Mouse (Mus musculus): ENCODE measurements around the gene Cd83. TPM values are rescaled to one million over a fixed set of nuclear protein-coding genes. Genes with fewer than 3 reads are reported as not detected.

Cd83 gene
- total and polyA plus RNA-seq, 3 experiments = 0.05 TPM; not detected in 2

GRCm38 (mm10) chr13:43820071-43820470 is 35.5 kb downstream of the Cd83 start:
- no peak overlapping the region for H3K4me3 ChIP-seq (ENCODE audit: low read depth, low read length)
- DNase-seq (ENCODE audit: low spot score) (no peak), ATAC-seq (ENCODE audit: extremely low read depth, insufficient number of reproducible peaks, low FRiP score, poor library complexity, severe bottlenecking) (no peak)
- H3K27me3 ChIP-seq (ENCODE audit: insufficient read depth, low read length) = 0 out of 2 replicates have a peak, but pooled peaks cover 2% of the 10 kb centered on the region
- no peaks in the 10 kb centered on the region for H3K9me3 ChIP-seq (replicated peaks)
- TF ChIP-seq GATA1 (IDR thresholded peaks at IDR 0.05; ENCODE audit: borderline replicate concordance, low read length) = no peak
- no peak for TF ChIP-seq POLR2AphosphoS5 (IDR thresholded peaks at IDR 0.05; ENCODE audit: insufficient replicate concordance, low read depth, low read length)
- TF ChIP-seq CTCF (IDR thresholded peaks at IDR 0.05; ENCODE audit: low read depth, low read length) = no peak
- no peak for TF ChIP-seq GATA2 (IDR thresholded peaks at IDR 0.05; ENCODE audit: borderline replicate concordance, low read depth, low read length)
- no peak for TF ChIP-seq TAL1 (conservative IDR thresholded peaks at IDR 0.05; ENCODE audit: low read depth, low read length)
- no peaks in the 10 kb centered on the region for H3K36me3 ChIP-seq (replicated peaks)
- H3K4me1 ChIP-seq (ENCODE audit: insufficient read depth, low read depth, low read length) = no peaks in the 10 kb centered on the region

GRCm38 (mm10) chr13:43822306-43822705 is 37.7 kb downstream of the Cd83 start:
- Histone ChIP-seq H3K27me3 (ENCODE audit: insufficient read depth, low read length) (0 out of 2 replicates have a peak, but pooled peaks cover 2% of the 10 kb centered on the region), H3K4me3 (ENCODE audit: low read depth, low read length) (no peak overlapping the region), H3K4me1 (ENCODE audit: insufficient read depth, low read depth, low read length) (no peaks in the 10 kb centered on the region), H3K9me3 (replicated peaks) (no peaks in the 10 kb centered on the region), H3K36me3 (replicated peaks) (no peaks in the 10 kb centered on the region)
- no peak for ATAC-seq (ENCODE audit: extremely low read depth, insufficient number of reproducible peaks, low FRiP score, poor library complexity, severe bottlenecking)
- TF ChIP-seq TAL1 (conservative IDR thresholded peaks at IDR 0.05; ENCODE audit: low read depth, low read length) (no peak), GATA2 (IDR thresholded peaks at IDR 0.05; ENCODE audit: borderline replicate concordance, low read depth, low read length) (no peak), GATA1 (IDR thresholded peaks at IDR 0.05; ENCODE audit: borderline replicate concordance, low read length) (no peak), POLR2AphosphoS5 (IDR thresholded peaks at IDR 0.05; ENCODE audit: insufficient replicate concordance, low read depth, low read length) (no peak), CTCF (IDR thresholded peaks at IDR 0.05; ENCODE audit: low read depth, low read length) (no peak)
- DNase-seq (ENCODE audit: low spot score) = no peak

- Histone ChIP-seq H3K4me3 (ENCODE audit: low read depth, low read length) (no peak overlapping the region), H3K36me3 (replicated peaks) (no peaks in the 10 kb centered on the region), H3K4me1 (ENCODE audit: insufficient read depth, low read depth, low read length) (no peaks in the 10 kb centered on the region), H3K9me3 (replicated peaks) (no peaks in the 10 kb centered on the region), H3K27me3 (ENCODE audit: insufficient read depth, low read length) (no peaks in the 10 kb centered on the region)
- DNase-seq (ENCODE audit: low spot score) = no peak
- ATAC-seq (ENCODE audit: extremely low read depth, insufficient number of reproducible peaks, low FRiP score, poor library complexity, severe bottlenecking) = no peak
- no peak for TF ChIP-seq TAL1 (conservative IDR thresholded peaks at IDR 0.05; ENCODE audit: low read depth, low read length)
- no peak for TF ChIP-seq GATA2 (IDR thresholded peaks at IDR 0.05; ENCODE audit: borderline replicate concordance, low read depth, low read length)
- TF ChIP-seq POLR2AphosphoS5 (IDR thresholded peaks at IDR 0.05; ENCODE audit: insufficient replicate concordance, low read depth, low read length) = no peak
Observed at GRCm38 (mm10) chr13:43828648-43829047, 44.1 kb downstream of the Cd83 start.

- no peak for DNase-seq (ENCODE audit: low spot score)
Observed at GRCm38 (mm10) chr13:43830892-43831673, 46.5 kb downstream of the Cd83 start.

GRCm38 (mm10) chr13:43832731-43833130 is 48.2 kb downstream of the Cd83 start:
- Histone ChIP-seq H3K4me1 (ENCODE audit: insufficient read depth, low read depth, low read length) (no peaks in the 10 kb centered on the region), H3K4me3 (ENCODE audit: low read depth, low read length) (no peak overlapping the region), H3K27me3 (ENCODE audit: insufficient read depth, low read length) (no peaks in the 10 kb centered on the region; the same call in 1 of the 2 replicates), H3K9me3 (replicated peaks) (no peaks in the 10 kb centered on the region), H3K36me3 (replicated peaks) (no peaks in the 10 kb centered on the region)
- no peak for TF ChIP-seq TAL1 (conservative IDR thresholded peaks at IDR 0.05; ENCODE audit: low read depth, low read length)
- no peak for TF ChIP-seq POLR2AphosphoS5 (IDR thresholded peaks at IDR 0.05; ENCODE audit: insufficient replicate concordance, low read depth, low read length)
- no peak for TF ChIP-seq GATA2 (IDR thresholded peaks at IDR 0.05; ENCODE audit: borderline replicate concordance, low read depth, low read length)
- no peak for TF ChIP-seq CTCF (IDR thresholded peaks at IDR 0.05; ENCODE audit: low read depth, low read length)
- TF ChIP-seq GATA1 (IDR thresholded peaks at IDR 0.05; ENCODE audit: borderline replicate concordance, low read length) = no peak
- DNase-seq (ENCODE audit: low spot score) = no peak
- ATAC-seq (ENCODE audit: extremely low read depth, insufficient number of reproducible peaks, low FRiP score, poor library complexity, severe bottlenecking) = no peak

More at GRCm38 (mm10) chr13:43830892-43831673, 46.5 kb downstream of the Cd83 start:
- Histone ChIP-seq H3K36me3 (replicated peaks) (no peaks in the 10 kb centered on the region), H3K9me3 (replicated peaks) (no peaks in the 10 kb centered on the region), H3K27me3 (ENCODE audit: insufficient read depth, low read length) (no peaks in the 10 kb centered on the region), H3K4me3 (ENCODE audit: low read depth, low read length) (no peak overlapping the region), H3K4me1 (ENCODE audit: insufficient read depth, low read depth, low read length) (no peaks in the 10 kb centered on the region)
- TF ChIP-seq GATA2 (IDR thresholded peaks at IDR 0.05; ENCODE audit: borderline replicate concordance, low read depth, low read length) = no peak
- no peak for TF ChIP-seq CTCF (IDR thresholded peaks at IDR 0.05; ENCODE audit: low read depth, low read length)
- TF ChIP-seq TAL1 (conservative IDR thresholded peaks at IDR 0.05; ENCODE audit: low read depth, low read length) = no peak
- TF ChIP-seq POLR2AphosphoS5 (IDR thresholded peaks at IDR 0.05; ENCODE audit: insufficient replicate concordance, low read depth, low read length) = no peak
- no peak for TF ChIP-seq GATA1 (IDR thresholded peaks at IDR 0.05; ENCODE audit: borderline replicate concordance, low read length)
- ATAC-seq (ENCODE audit: extremely low read depth, insufficient number of reproducible peaks, low FRiP score, poor library complexity, severe bottlenecking) = no peak

GRCm38 (mm10) chr13:43836376-43836775 is 51.8 kb downstream of the Cd83 start:
- Histone ChIP-seq H3K4me1 (ENCODE audit: insufficient read depth, low read depth, low read length) (no peaks in the 10 kb centered on the region), H3K27me3 (ENCODE audit: insufficient read depth, low read length) (peaks cover 3% of the 10 kb centered on the region; the same call in 1 of the 2 replicates), H3K9me3 (replicated peaks) (no peaks in the 10 kb centered on the region), H3K36me3 (replicated peaks) (no peaks in the 10 kb centered on the region), H3K4me3 (ENCODE audit: low read depth, low read length) (no peak overlapping the region)
- DNase-seq (ENCODE audit: low spot score) (no peak), ATAC-seq (ENCODE audit: extremely low read depth, insufficient number of reproducible peaks, low FRiP score, poor library complexity, severe bottlenecking) (no peak)
- no peak for TF ChIP-seq CTCF (IDR thresholded peaks at IDR 0.05; ENCODE audit: low read depth, low read length)
- no peak for TF ChIP-seq POLR2AphosphoS5 (IDR thresholded peaks at IDR 0.05; ENCODE audit: insufficient replicate concordance, low read depth, low read length)
- no peak for TF ChIP-seq TAL1 (conservative IDR thresholded peaks at IDR 0.05; ENCODE audit: low read depth, low read length)
- no peak for TF ChIP-seq GATA2 (IDR thresholded peaks at IDR 0.05; ENCODE audit: borderline replicate concordance, low read depth, low read length)
- no peak for TF ChIP-seq GATA1 (IDR thresholded peaks at IDR 0.05; ENCODE audit: borderline replicate concordance, low read length)
